Mouse (Mus musculus) cerebellum, adult 18-20 months (tissue): ENCODE results near the gene Kcnip1.
A peak's percentile ranks its signal among the peaks of the same experiment; 100 is the strongest.

Experiments used
- DNase-seq, 2 experiments: peaks; one replicate each; pipeline ENCODE4 v3.0.0; 2021

The Kcnip1 gene

GRCm38 (mm10) chr11:33992938-33993337 lies at the start of gene Kcnip1:
TSS of gene Kcnip1 (minus strand) at chr11:33993152.
- DNase-seq: peak; percentile 12 to 15

- no peak for DNase-seq
These were observed 47.1 kb upstream of the Kcnip1 start for GRCm38 (mm10) chr11:34040061-34040460.

- no peak for DNase-seq
These were observed 43.1 kb upstream of the Kcnip1 start for GRCm38 (mm10) chr11:34035909-34036658.

GRCm38 (mm10) chr11:34034794-34035193 lies 41.8 kb upstream of the Kcnip1 start:
- no peak for DNase-seq

GRCm38 (mm10) chr11:34034008-34034505 lies 41.1 kb upstream of the Kcnip1 start:
- DNase-seq: no peak

GRCm38 (mm10) chr11:34031015-34031805 lies 38.3 kb upstream of the Kcnip1 start:
- no peak for DNase-seq

GRCm38 (mm10) chr11:34029658-34030057 lies 36.7 kb upstream of the Kcnip1 start:
- no peak for DNase-seq

GRCm38 (mm10) chr11:34025091-34025490 lies 32.1 kb upstream of the Kcnip1 start:
- DNase-seq: no peak

GRCm38 (mm10) chr11:34012007-34012652 lies 19.2 kb upstream of the Kcnip1 start:
- DNase-seq: no peak

- DNase-seq: no peak
These were observed 17.9 kb upstream of the Kcnip1 start for GRCm38 (mm10) chr11:34010859-34011172.

GRCm38 (mm10) chr11:34010133-34010858 lies 17.3 kb upstream of the Kcnip1 start:
- no peak for DNase-seq

GRCm38 (mm10) chr11:34009316-34010087 lies 16.6 kb upstream of the Kcnip1 start:
- no peak for DNase-seq

GRCm38 (mm10) chr11:34008702-34009101 lies 15.8 kb upstream of the Kcnip1 start:
- peak; percentile 38 to 42 for DNase-seq

GRCm38 (mm10) chr11:34008214-34008613 lies 15.3 kb upstream of the Kcnip1 start:
- DNase-seq: no peak

GRCm38 (mm10) chr11:34007616-34008015 lies 14.7 kb upstream of the Kcnip1 start:
- DNase-seq: no peak

GRCm38 (mm10) chr11:34002593-34002965 lies 9.6 kb upstream of the Kcnip1 start:
- DNase-seq: no peak

- DNase-seq: peak; percentile 31 to 56
These were observed 9.1 kb upstream of the Kcnip1 start for GRCm38 (mm10) chr11:34001938-34002592.

GRCm38 (mm10) chr11:34000416-34000815 lies 7.5 kb upstream of the Kcnip1 start:
- no peak for DNase-seq

- no peak for DNase-seq
These were observed 5.3 kb upstream of the Kcnip1 start for GRCm38 (mm10) chr11:33998244-33998643.

GRCm38 (mm10) chr11:33993496-33993895 lies 544 bp upstream of the Kcnip1 start:
- no peak for DNase-seq

- DNase-seq: no peak
These were observed 3.0 kb downstream of the Kcnip1 start for GRCm38 (mm10) chr11:33990002-33990401.

- no peak for DNase-seq
These were observed 6.4 kb downstream of the Kcnip1 start for GRCm38 (mm10) chr11:33986525-33986924.
